Mouse (Mus musculus): ENCODE measurements around the gene Gm26558. TPM values are rescaled to one million over a fixed set of nuclear protein-coding genes. Genes with fewer than 3 reads are reported as not detected.

Gene Gm26558
- 0.27 and 0.85 TPM in 2 replicates for total RNA-seq (2012; rRNA removed)

- Histone ChIP-seq H3K9ac (ENCODE audit: insufficient read depth, low read depth, low read length, poor library complexity, severe bottlenecking) (peak within 1 kb of the TSS; percentile 99), H3K9me3 (ENCODE audit: control insufficient read depth, insufficient read depth, low read depth, low read length) (no peaks in the 10 kb centered on the region), H3K36me3 (ENCODE audit: control insufficient read depth, insufficient read depth, low read length, poor library complexity, severe bottlenecking) (no peaks in the 10 kb centered on the region), H3K4me1 (ENCODE audit: control insufficient read depth in 2 of 2, insufficient read depth in 2 of 2, low read length in 2 of 2, poor library complexity in 1 of 2) (peaks cover 0 to 5% of the 10 kb centered on the region in 2 experiments; a peak in 1 of 4 replicates), H3K27ac (ENCODE audit: insufficient read depth, low read depth, low read length, poor library complexity, severe bottlenecking) (peak within 1 kb of the TSS; percentile 60; the same call in 1 of the 2 replicates), H3K4me3 (ENCODE audit: insufficient read depth in 1 of 2, low read depth in 1 of 2, low read length in 2 of 2, poor library complexity in 1 of 2, severe bottlenecking in 1 of 2) (peak within 1 kb of the TSS; percentile 94 to 96)
- DNase-seq (ENCODE audit: low read depth, low spot score), result no peak
- no peak for TF ChIP-seq ZNF384 (IDR thresholded peaks at IDR 0.05; ENCODE audit: low read depth, low read length)
- no peak for TF ChIP-seq ZC3H11A (IDR thresholded peaks at IDR 0.05; ENCODE audit: borderline replicate concordance, low read depth, low read length)
- TF ChIP-seq MAFK (IDR thresholded peaks at IDR 0.05; ENCODE audit: insufficient read depth, low read depth, low read length), result no peak
- TF ChIP-seq HCFC1 (IDR thresholded peaks at IDR 0.05; ENCODE audit: borderline replicate concordance, insufficient read depth, low read length), result no peak
- no peak for TF ChIP-seq CHD2 (IDR thresholded peaks at IDR 0.05; ENCODE audit: low read depth, low read length)
- in situ Hi-C loops (cut with MboI; ENCODE audit: low sequenced_read_pairs in 2 of 2, unreplicated experiment in 2 of 2), result no loop called here
These were observed at the start of gene Gm26558 for GRCm38 (mm10) chr2:70661715-70662495. TSS of gene Gm26558 (minus strand) at chr2:70662108.

- in situ Hi-C loops (cut with MboI; ENCODE audit: low sequenced_read_pairs in 2 of 2, unreplicated experiment in 2 of 2), result no loop called here
- Histone ChIP-seq H3K4me3 (ENCODE audit: insufficient read depth in 1 of 2, low read depth in 1 of 2, low read length in 2 of 2, poor library complexity in 1 of 2, severe bottlenecking in 1 of 2) (no peak overlapping the region), H3K9me3 (ENCODE audit: control insufficient read depth, insufficient read depth, low read depth, low read length) (no peaks in the 10 kb centered on the region), H3K4me1 (ENCODE audit: control insufficient read depth in 2 of 2, insufficient read depth in 2 of 2, low read length in 2 of 2, poor library complexity in 1 of 2) (peaks cover 0 to 12% of the 10 kb centered on the region in 2 experiments; a peak in 1 of 4 replicates), H3K36me3 (ENCODE audit: control insufficient read depth, insufficient read depth, low read length, poor library complexity, severe bottlenecking) (peaks cover 19% of the 10 kb centered on the region), H3K27ac (ENCODE audit: insufficient read depth, low read depth, low read length, poor library complexity, severe bottlenecking) (no peak overlapping the region), H3K9ac (ENCODE audit: insufficient read depth, low read depth, low read length, poor library complexity, severe bottlenecking) (no peak overlapping the region)
- DNase-seq (ENCODE audit: low read depth, low spot score), result no peak
- TF ChIP-seq HCFC1 (IDR thresholded peaks at IDR 0.05; ENCODE audit: borderline replicate concordance, insufficient read depth, low read length), result no peak
- TF ChIP-seq ZC3H11A (IDR thresholded peaks at IDR 0.05; ENCODE audit: borderline replicate concordance, low read depth, low read length), result no peak
- TF ChIP-seq ZNF384 (IDR thresholded peaks at IDR 0.05; ENCODE audit: low read depth, low read length), result no peak
- TF ChIP-seq MAFK (IDR thresholded peaks at IDR 0.05; ENCODE audit: insufficient read depth, low read depth, low read length), result no peak
- TF ChIP-seq CHD2 (IDR thresholded peaks at IDR 0.05; ENCODE audit: low read depth, low read length), result no peak
These were observed 49.0 kb upstream of the Gm26558 start for GRCm38 (mm10) chr2:70710878-70711277.

DNA sequence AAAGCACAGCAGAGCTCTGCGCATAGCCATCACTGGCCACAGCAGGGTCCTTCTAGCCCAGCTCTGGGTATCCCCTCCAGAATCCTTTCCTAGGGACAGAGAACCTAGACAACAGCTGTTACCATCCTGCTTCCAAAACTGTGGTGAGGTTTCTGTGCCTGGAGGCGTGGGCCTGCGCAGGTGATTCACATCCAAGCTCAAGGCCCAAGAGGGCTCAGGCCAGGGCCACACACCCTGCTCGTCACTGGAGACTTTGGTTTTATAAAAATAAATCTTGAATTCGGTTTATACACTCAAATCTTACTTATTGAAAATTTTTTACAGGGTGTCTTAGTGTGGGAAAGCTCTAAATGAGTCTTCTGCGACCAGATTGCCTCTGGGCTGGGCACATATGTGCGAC is 48.3 kb upstream of the Gm26558 start:
- no peak for DNase-seq (ENCODE audit: low read depth, low spot score)
- no peak for TF ChIP-seq CHD2 (IDR thresholded peaks at IDR 0.05; ENCODE audit: low read depth, low read length)
- TF ChIP-seq MAFK (IDR thresholded peaks at IDR 0.05; ENCODE audit: insufficient read depth, low read depth, low read length), result no peak
- TF ChIP-seq ZC3H11A (IDR thresholded peaks at IDR 0.05; ENCODE audit: borderline replicate concordance, low read depth, low read length), result no peak
- no peak for TF ChIP-seq ZNF384 (IDR thresholded peaks at IDR 0.05; ENCODE audit: low read depth, low read length)
- no peak for TF ChIP-seq HCFC1 (IDR thresholded peaks at IDR 0.05; ENCODE audit: borderline replicate concordance, insufficient read depth, low read length)
- Histone ChIP-seq H3K9me3 (ENCODE audit: control insufficient read depth, insufficient read depth, low read depth, low read length) (no peaks in the 10 kb centered on the region), H3K4me3 (ENCODE audit: insufficient read depth in 1 of 2, low read depth in 1 of 2, low read length in 2 of 2, poor library complexity in 1 of 2, severe bottlenecking in 1 of 2) (no peak overlapping the region), H3K36me3 (ENCODE audit: control insufficient read depth, insufficient read depth, low read length, poor library complexity, severe bottlenecking) (peaks cover 19% of the 10 kb centered on the region), H3K27ac (ENCODE audit: insufficient read depth, low read depth, low read length, poor library complexity, severe bottlenecking) (no peak overlapping the region), H3K4me1 (ENCODE audit: control insufficient read depth in 2 of 2, insufficient read depth in 2 of 2, low read length in 2 of 2, poor library complexity in 1 of 2) (peaks cover 0 to 12% of the 10 kb centered on the region in 2 experiments; a peak in 1 of 4 replicates), H3K9ac (ENCODE audit: insufficient read depth, low read depth, low read length, poor library complexity, severe bottlenecking) (no peak overlapping the region)
- in situ Hi-C loops (cut with MboI; ENCODE audit: low sequenced_read_pairs in 2 of 2, unreplicated experiment in 2 of 2), result no loop called here

DNA sequence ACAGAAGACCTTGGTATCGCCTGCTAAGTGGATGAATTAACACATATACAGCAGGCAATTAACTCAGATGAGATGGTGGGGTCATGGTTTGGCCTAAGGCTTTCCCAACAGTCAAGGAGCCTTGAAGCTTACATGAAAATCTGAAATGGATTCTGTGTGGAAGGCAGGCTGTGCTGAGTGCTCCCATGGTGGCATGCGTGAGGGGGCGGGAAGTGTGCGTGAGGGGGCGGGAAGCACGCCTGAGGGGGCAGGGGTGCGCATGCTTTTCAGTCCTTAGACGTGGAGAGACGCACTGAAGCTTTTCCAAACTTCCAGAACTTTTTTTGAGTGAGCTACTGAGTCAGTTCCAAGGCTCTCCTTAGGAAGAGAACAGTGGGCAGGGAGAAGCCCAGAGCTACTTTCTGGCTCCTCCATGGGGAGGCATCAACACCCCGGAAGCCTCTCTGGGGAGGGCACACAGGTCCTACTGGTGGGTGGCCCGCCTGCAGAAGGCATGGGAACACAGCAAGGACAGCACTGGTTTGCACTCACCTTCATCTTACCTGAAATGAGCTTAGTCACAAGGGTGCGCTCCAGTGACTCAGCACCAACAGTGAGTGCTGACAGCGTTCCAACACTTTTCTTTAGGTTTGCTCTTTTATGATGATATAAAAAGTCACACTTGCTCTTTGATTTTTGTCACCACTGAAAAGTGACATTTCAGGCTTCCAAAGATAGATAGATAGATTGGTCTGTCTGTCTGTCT is 47.2 kb upstream of the Gm26558 start:
- no peak for TF ChIP-seq ZNF384 (IDR thresholded peaks at IDR 0.05; ENCODE audit: low read depth, low read length)
- no peak for TF ChIP-seq HCFC1 (IDR thresholded peaks at IDR 0.05; ENCODE audit: borderline replicate concordance, insufficient read depth, low read length)
- peak; percentile 79 for TF ChIP-seq MAFK (IDR thresholded peaks at IDR 0.05; ENCODE audit: insufficient read depth, low read depth, low read length)
- in situ Hi-C loops (cut with MboI; ENCODE audit: low sequenced_read_pairs in 2 of 2, unreplicated experiment in 2 of 2), result loop anchor here in 1 of 2 experiments (10.0 kb wide), 1 partner anchor 336 kb away; no protein-coding TSS in a partner anchor
- DNase-seq (ENCODE audit: low read depth, low spot score), result no peak
- Histone ChIP-seq H3K27ac (ENCODE audit: insufficient read depth, low read depth, low read length, poor library complexity, severe bottlenecking) (peak overlapping the region; percentile 51; the same call in 1 of the 2 replicates), H3K4me3 (ENCODE audit: insufficient read depth in 1 of 2, low read depth in 1 of 2, low read length in 2 of 2, poor library complexity in 1 of 2, severe bottlenecking in 1 of 2) (no peak overlapping the region), H3K9me3 (ENCODE audit: control insufficient read depth, insufficient read depth, low read depth, low read length) (no peaks in the 10 kb centered on the region), H3K36me3 (ENCODE audit: control insufficient read depth, insufficient read depth, low read length, poor library complexity, severe bottlenecking) (peaks cover 18% of the 10 kb centered on the region), H3K9ac (ENCODE audit: insufficient read depth, low read depth, low read length, poor library complexity, severe bottlenecking) (0 out of 2 replicates have a peak overlapping the region, but pooled peaks have one; percentile 33), H3K4me1 (ENCODE audit: control insufficient read depth in 2 of 2, insufficient read depth in 2 of 2, low read length in 2 of 2, poor library complexity in 1 of 2) (peaks cover 0 to 15% of the 10 kb centered on the region in 2 experiments; a peak in 1 of 4 replicates)

Measured in ES-E14 (cell line).